Mouse (Mus musculus) B cell, adult 62 days (primary cell): Measurements from ENCODE around the gene Alg1. TPM values are rescaled to one million over a fixed set of nuclear protein-coding genes. Genes with fewer than 3 reads are reported as not detected.

Source experiments
- total RNA-seq: library from RNA; stranded (reverse); gene quantifications from 4 replicates; pipeline ENCODE4 v1.2.4, GENCODE M21; 2023

Alg1 gene
- 33.9 to 43.7 TPM (median 37.1 TPM) in 4 replicates for total RNA-seq

DNA sequence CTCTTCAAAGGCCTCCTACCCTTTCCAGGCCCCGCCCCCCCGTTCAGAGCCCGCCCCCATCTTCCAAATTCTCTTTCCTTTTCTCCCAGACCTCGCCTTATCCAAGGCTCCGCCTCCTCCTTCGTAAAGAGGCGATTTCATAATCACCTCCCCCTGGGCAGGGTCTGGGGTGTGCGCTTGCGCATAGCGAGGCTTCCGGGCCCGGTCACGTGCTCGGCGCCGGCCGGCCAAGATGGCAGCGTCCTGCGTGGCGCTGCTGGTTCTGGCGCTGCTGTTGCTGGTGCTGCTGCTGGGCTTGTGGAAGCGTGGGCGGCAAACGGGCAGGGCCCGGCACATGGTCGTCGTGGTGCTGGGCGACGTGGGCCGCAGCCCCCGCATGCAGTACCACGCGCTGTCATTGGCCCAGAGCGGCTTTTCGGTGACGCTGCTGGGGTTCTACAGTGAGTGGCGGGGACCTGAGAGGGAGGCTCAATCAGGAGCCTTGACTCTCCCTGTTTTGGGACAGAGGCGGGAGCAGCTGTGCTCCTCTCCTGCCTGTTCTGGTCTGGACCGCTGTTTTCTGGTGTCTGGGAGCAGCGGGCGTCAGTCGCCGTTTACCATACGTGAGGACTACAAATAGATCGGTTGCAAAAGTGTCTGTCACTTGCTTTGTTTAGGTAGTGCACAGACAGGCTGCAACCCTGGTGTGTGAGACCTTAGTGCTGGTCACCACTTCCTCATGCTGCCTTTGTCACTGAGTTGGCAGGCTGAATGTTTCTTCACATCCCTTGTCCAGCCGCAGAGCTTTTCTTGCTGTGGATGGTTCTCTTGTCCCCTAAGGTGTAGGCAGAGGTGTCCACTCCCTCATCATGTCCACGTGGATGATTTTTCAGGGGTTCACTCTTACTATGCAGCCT is at the start of gene Alg1:
TSS of gene Alg1 (plus strand) at position 204 of the 896 bp plus-strand sequence.

DNA sequence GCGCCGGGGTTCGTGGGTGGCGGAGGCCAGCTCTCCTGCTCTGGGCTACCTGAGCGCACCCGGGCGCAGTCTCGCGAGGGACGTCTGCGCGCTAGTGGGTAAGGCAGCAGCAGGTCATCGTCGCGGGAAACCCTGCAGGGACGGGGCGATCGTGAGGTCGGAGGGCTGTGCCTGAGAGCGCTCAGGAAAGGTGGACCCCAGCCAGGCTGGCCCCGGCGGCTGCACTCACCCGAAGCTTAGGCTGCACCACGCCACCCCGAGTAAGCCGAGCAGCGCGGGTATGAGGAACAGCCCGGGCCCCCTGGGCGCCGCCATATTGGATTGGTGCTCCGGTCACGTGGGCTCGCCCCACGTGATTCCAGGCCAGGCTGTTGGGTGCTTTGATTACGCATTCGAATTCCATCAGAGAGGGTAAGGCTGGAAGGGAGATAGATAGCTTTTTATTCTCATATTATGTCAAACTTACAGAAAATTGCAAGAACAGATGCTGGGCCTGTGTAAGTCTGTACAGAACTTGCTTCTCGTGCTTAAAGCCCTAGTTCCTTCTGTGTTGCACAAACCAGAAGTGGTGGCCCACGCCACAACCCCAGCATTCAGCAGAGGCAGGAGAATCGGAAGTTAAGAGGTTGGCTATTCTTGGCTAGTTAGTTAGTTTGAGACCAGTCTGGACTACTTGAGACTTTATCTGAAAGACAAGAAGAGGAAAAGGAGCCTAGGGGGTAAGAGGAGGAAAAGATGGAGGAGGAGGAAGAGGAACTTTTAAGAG is 29.6 kb upstream of the Alg1 start, which contains the start of gene Nagpa:
TSS of gene Nagpa (minus strand) at position 345 of the 766 bp plus-strand sequence.

GRCm38 (mm10) chr16:5222140-5222539 is 11.3 kb upstream of the Alg1 start, which contains the start of gene AU021092:
Gene AU021092, minus strand, starts transcription at chr16:5222299.

GRCm38 (mm10) chr16:5255779-5256496 is 22.5 kb downstream of the Alg1 start, which contains the start of gene Eef2kmt:
Gene Eef2kmt, minus strand, starts transcription at chr16:5255983.

Other genes starting within 250 kb of the Alg1 start
- gene Sept12, start 235.8 kb upstream of the Alg1 start, total RNA-seq, result not detected in 4 replicates
- not detected in 4 replicates for gene Smim22, start 226.3 kb upstream of the Alg1 start, total RNA-seq
- 110 to 116 TPM (median 114 TPM) in 4 replicates for gene Rogdi, start 220.1 kb upstream of the Alg1 start, total RNA-seq
- 150 to 162 TPM (median 157 TPM) in 4 replicates for gene Glyr1, start 183.8 kb upstream of the Alg1 start, total RNA-seq
- gene Ubn1, start 183.6 kb upstream of the Alg1 start, total RNA-seq, result 98.8 to 107 TPM (median 104 TPM) in 4 replicates
- gene Ppl, start 101.2 kb upstream of the Alg1 start, total RNA-seq, result 6.2 to 8.1 TPM (median 7.2 TPM) in 4 replicates
- gene Sec14l5, start 86.5 kb upstream of the Alg1 start, total RNA-seq, result 0.24 TPM in 1 of 4 replicates, not detected in the others
- gene Nagpa, start 29.6 kb upstream of the Alg1 start, total RNA-seq, result 24.2 to 32.2 TPM (median 26.9 TPM) in 4 replicates
- gene AU021092, start 11.3 kb upstream of the Alg1 start, total RNA-seq, result not detected in 4 replicates
- 16.3 to 22.8 TPM (median 17.3 TPM) in 4 replicates for gene Eef2kmt, start 22.4 kb downstream of the Alg1 start, total RNA-seq